Mouse (Mus musculus) C2C12 (cell line): ENCODE results near the gene Rnf214.

Experiments used
- CTCF ChIP-seq: IDR thresholded peaks from one replicate; pipeline ENCODE4 v1.5.1; 2011; ENCODE audit not compliant: control insufficient read depth, insufficient read depth, insufficient read length
- MAX ChIP-seq: IDR thresholded peaks from one replicate; pipeline ENCODE4 v1.6.1; 2011; ENCODE audit warnings: mild to moderate bottlenecking, control low read depth
- MYOD1 ChIP-seq: IDR thresholded peaks from one replicate; pipeline ENCODE4 v1.6.1; 2011; ENCODE audit warnings: low read depth; ENCODE audit not compliant: control insufficient read depth, insufficient read length
- MYOG ChIP-seq: IDR thresholded peaks from one replicate; pipeline ENCODE4 v1.6.1; 2011; ENCODE audit not compliant: control insufficient read depth, insufficient read length; ENCODE audit errors: extremely low read depth
- USF1 ChIP-seq: IDR thresholded peaks from one replicate; pipeline ENCODE4 v1.6.1; 2011; ENCODE audit warnings: low read depth, mild to moderate bottlenecking, control low read depth, moderate library complexity

DNA sequence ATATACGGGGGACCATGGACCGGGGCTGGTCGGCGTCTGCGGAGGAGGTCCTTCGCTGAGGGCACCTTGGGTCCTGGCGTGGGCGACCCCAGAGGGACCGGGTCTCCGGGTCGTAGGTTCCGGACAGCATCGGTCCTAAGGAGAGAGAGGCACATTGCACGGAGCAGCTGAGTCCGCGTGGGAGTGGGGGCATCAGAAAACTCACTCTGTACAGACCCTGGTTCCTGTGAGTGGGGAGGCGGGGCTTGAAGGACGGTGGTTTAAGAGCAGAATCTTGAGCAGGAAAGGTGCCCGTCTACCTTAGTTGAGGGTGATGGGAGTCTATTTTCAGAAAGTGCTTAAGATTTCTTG lies 342 bp upstream of the Rnf214 start:
- TF ChIP-seq CTCF (no peak), USF1 (no peak), MYOG (no peak), MYOD1 (no peak), MAX (no peak)
